Mouse (Mus musculus) MEL (cell line): Measurements from ENCODE around the gene Rgs12. TPM values are rescaled to one million over a fixed set of nuclear protein-coding genes. Genes with fewer than 3 reads are reported as not detected.

Experiments
- DNase-seq: peaks from one replicate; pipeline ENCODE4 v3.0.0; 2011; ENCODE audit warnings: low read depth, low spot score
- H3K27ac ChIP-seq: 2 replicates; pipeline ENCODE4 v1.5.1; 2012; ENCODE audit warnings: low read depth, mild to moderate bottlenecking, control low read depth, low read length, moderate library complexity; ENCODE audit not compliant: control insufficient read depth
- H3K27me3 ChIP-seq, 2 experiments: fragments of 150-350 bp in 1 of 2; sonication (generic) in 1 of 2; 2 replicates each; pipeline ENCODE4 v1.6.1; 2012; ENCODE audit warnings: low read length in 2 of 2, mild to moderate bottlenecking in 2 of 2, improper control_type of control experiment in 1 of 2, moderate library complexity in 1 of 2; ENCODE audit not compliant: insufficient read depth in 2 of 2, control insufficient read depth in 1 of 2
- H3K36me3 ChIP-seq, 2 experiments: 2 replicates each; pipeline ENCODE4 v1.6.1; 2012 to 2014; ENCODE audit warnings: low read length in 2 of 2, improper control_type of control experiment in 1 of 2, inconsistent platforms in 1 of 2, mild to moderate bottlenecking in 1 of 2; ENCODE audit not compliant: insufficient read depth in 2 of 2, control insufficient read depth in 1 of 2
- H3K4me1 ChIP-seq, 2 experiments: fragments of 150-350 bp in 1 of 2; sonication (generic) in 1 of 2; 2 replicates each; pipeline ENCODE4 v1.6.1; 2012; ENCODE audit warnings: low read length in 2 of 2, improper control_type of control experiment in 1 of 2, mild to moderate bottlenecking in 1 of 2; ENCODE audit not compliant: insufficient read depth in 2 of 2, control insufficient read depth in 1 of 2
- H3K4me3 ChIP-seq, 2 experiments: fragments of 150-350 bp in 1 of 2; sonication (generic) in 1 of 2; 2 replicates each; pipeline ENCODE4 v1.5.1; 2012; ENCODE audit warnings: low read depth in 2 of 2, low read length in 2 of 2, mild to moderate bottlenecking in 2 of 2, moderate library complexity in 2 of 2, control low read depth in 1 of 2, improper control_type of control experiment in 1 of 2; ENCODE audit not compliant: control insufficient read depth in 1 of 2, insufficient read depth in 1 of 2
- H3K79me2 ChIP-seq: 2 replicates; pipeline ENCODE4 v1.6.1; 2012; ENCODE audit warnings: mild to moderate bottlenecking, low read length, moderate library complexity; ENCODE audit not compliant: control insufficient read depth, poor library complexity, insufficient read depth
- H3K9ac ChIP-seq: 2 replicates; pipeline ENCODE4 v1.6.1; 2012; ENCODE audit warnings: low read depth, mild to moderate bottlenecking, control low read depth, low read length, moderate library complexity; ENCODE audit not compliant: control insufficient read depth, poor library complexity, severe bottlenecking
- H3K9me3 ChIP-seq: fragments of 150-350 bp; sonication (generic); replicated peaks from 2 replicates; pipeline ENCODE4 v1.6.1; 2012; ENCODE audit warnings: mild to moderate bottlenecking, low read length, improper control_type of control experiment, moderate library complexity; ENCODE audit not compliant: insufficient read depth
- E2F4 ChIP-seq: IDR thresholded peaks from 2 replicates; pipeline ENCODE4 v1.6.1; 2011; ENCODE audit warnings: low read depth, low read length, improper control_type of control experiment, borderline replicate concordance
- ELF1 ChIP-seq: IDR thresholded peaks from 2 replicates; pipeline ENCODE4 v1.6.1; 2014; ENCODE audit warnings: low read depth, mild to moderate bottlenecking, inconsistent platforms, low read length, improper control_type of control experiment, moderate library complexity
- GABPA ChIP-seq: IDR thresholded peaks from 2 replicates; pipeline ENCODE4 v1.6.1; 2012; ENCODE audit warnings: low read depth, mild to moderate bottlenecking, inconsistent platforms, low read length, improper control_type of control experiment, moderate library complexity
- GATA1 ChIP-seq: IDR thresholded peaks from 2 replicates; pipeline ENCODE4 v1.6.1; 2011; ENCODE audit warnings: low read depth, low read length, improper control_type of control experiment
- HCFC1 ChIP-seq: IDR thresholded peaks from 2 replicates; pipeline ENCODE4 v1.6.1; 2012; ENCODE audit warnings: low read depth, mild to moderate bottlenecking, inconsistent platforms, low read length, improper control_type of control experiment, moderate library complexity
- JUND ChIP-seq: IDR thresholded peaks from 2 replicates; pipeline ENCODE4 v1.6.1; 2011; ENCODE audit warnings: low read depth, mild to moderate bottlenecking, improper control_type of control experiment, low read length
- KAT2A ChIP-seq: conservative IDR thresholded peaks from 2 replicates; pipeline ENCODE4 v1.6.1; 2012; ENCODE audit warnings: low read depth, low read length, improper control_type of control experiment, inconsistent platforms
- MAFK ChIP-seq: IDR thresholded peaks from 2 replicates; pipeline ENCODE4 v1.6.1; 2011; ENCODE audit warnings: low read depth, mild to moderate bottlenecking, low read length, improper control_type of control experiment, borderline replicate concordance
- MAX ChIP-seq: IDR thresholded peaks from 2 replicates; pipeline ENCODE4 v1.6.1; 2011; ENCODE audit warnings: low read length, improper control_type of control experiment
- MEF2A ChIP-seq: IDR thresholded peaks from 2 replicates; pipeline ENCODE4 v1.6.1; 2014; ENCODE audit warnings: low read depth, mild to moderate bottlenecking, inconsistent platforms, low read length, improper control_type of control experiment; ENCODE audit not compliant: poor library complexity, insufficient replicate concordance, severe bottlenecking; ENCODE audit errors: extremely low read depth
- MXI1 ChIP-seq: IDR thresholded peaks from 2 replicates; pipeline ENCODE4 v1.6.1; 2011; ENCODE audit warnings: mild to moderate bottlenecking, low read depth, low read length, improper control_type of control experiment
- MYC ChIP-seq: IDR thresholded peaks from 2 replicates; pipeline ENCODE4 v1.6.1; 2011; ENCODE audit warnings: low read depth, mild to moderate bottlenecking, low read length, improper control_type of control experiment, moderate library complexity
- NRF1 ChIP-seq: IDR thresholded peaks from 2 replicates; pipeline ENCODE4 v1.6.1; 2014; ENCODE audit warnings: low read depth, mild to moderate bottlenecking, inconsistent platforms, low read length, improper control_type of control experiment, moderate library complexity; ENCODE audit not compliant: poor library complexity, insufficient read depth, severe bottlenecking
- POLR2AphosphoS5 ChIP-seq: IDR thresholded peaks from 2 replicates; pipeline ENCODE4 v1.6.1; 2012; ENCODE audit warnings: low read depth, borderline replicate concordance, mild to moderate bottlenecking, inconsistent platforms, low read length, moderate library complexity, mixed read lengths
- SIN3A ChIP-seq: IDR thresholded peaks from 2 replicates; pipeline ENCODE4 v1.6.1; 2012; ENCODE audit warnings: low read length, improper control_type of control experiment, inconsistent platforms
- TAL1 ChIP-seq: IDR thresholded peaks from 2 replicates; pipeline ENCODE4 v1.6.1; 2012; ENCODE audit warnings: mild to moderate bottlenecking, inconsistent platforms, low read length, moderate library complexity, mixed read lengths
- TBP ChIP-seq: IDR thresholded peaks from 2 replicates; pipeline ENCODE4 v1.8.0; 2011; ENCODE audit warnings: low read depth, low read length, improper control_type of control experiment
- USF2 ChIP-seq, 2 experiments: IDR thresholded peaks; 2 replicates each; pipeline ENCODE4 v1.6.1; 2011 to 2012; ENCODE audit warnings: improper control_type of control experiment in 2 of 2, low read length in 2 of 2, borderline replicate concordance in 1 of 2, inconsistent platforms in 1 of 2, low read depth in 1 of 2, mild to moderate bottlenecking in 1 of 2; ENCODE audit not compliant: insufficient read depth in 1 of 2
- ZMIZ1 ChIP-seq: IDR thresholded peaks from 2 replicates; pipeline ENCODE4 v1.6.1; 2012; ENCODE audit warnings: low read depth, mild to moderate bottlenecking, inconsistent platforms, low read length, improper control_type of control experiment, moderate library complexity
- ZNF384 ChIP-seq: IDR thresholded peaks from 2 replicates; pipeline ENCODE4 v1.6.1; 2012; ENCODE audit warnings: low read depth, mild to moderate bottlenecking, inconsistent platforms, low read length, improper control_type of control experiment
- polyA plus RNA-seq, 2 experiments: library from polyadenylated mRNA; stranded (reverse) in 1 of 2; unstranded in 1 of 2; fragments of >175 nt in 1 of 2; fragments of >200 nt in 1 of 2; gene quantifications; 2 replicates each; pipeline versions ENCODE4 v1.2.1 to v1.2.4; 2012; ENCODE audit warnings: low replicate concordance in 2 of 2, low read depth in 1 of 2; ENCODE audit not compliant: insufficient read length in 2 of 2, insufficient read depth in 1 of 2, missing spikeins in 1 of 2
- total RNA-seq: library from RNA; depleted of rRNA; stranded (reverse); fragments of 300-350 nt; gene quantifications from 2 replicates; pipeline ENCODE4 v1.2.3, GENCODE M21; 2012

Gene Rgs12
- total and polyA plus RNA-seq, 3 experiments: 11.9 to 15.4 TPM; not detected in 1

GRCm38 (mm10) chr5:34987396-34987795, 38.2 kb downstream of the Rgs12 start (continued):
- TF ChIP-seq ELF1 (0 out of 2 replicates have a peak, but pooled peaks have one; percentile 12), KAT2A (no peak), E2F4 (no peak), JUND (no peak), GATA1 (peak; percentile 74), MAX (peak; percentile 88), GABPA (no peak), MAFK (no peak), NRF1 (no peak), USF2 (IDR thresholded peaks at IDR 0.05; ENCODE audit: borderline replicate concordance in 1 of 2, insufficient read depth in 1 of 2, low read depth in 1 of 2, low read length in 2 of 2) (no peak), ZMIZ1 (no peak)

GRCm38 (mm10) chr5:34988690-34989089, 39.4 kb downstream of the Rgs12 start:
- H3K9me3 ChIP-seq: no peaks in the 10 kb centered on the region
- H3K79me2 ChIP-seq: no peaks in the 10 kb centered on the region
- no peaks in the 10 kb centered on the region for H3K27me3 ChIP-seq
- H3K36me3 ChIP-seq: peaks cover 0 to 18% of the 10 kb centered on the region in 2 experiments; a peak in 3 of 4 replicates
- no peak overlapping the region for H3K4me3 ChIP-seq
- peaks cover 12 to 21% of the 10 kb centered on the region in 2 experiments for H3K4me1 ChIP-seq
- no peak overlapping the region for H3K27ac ChIP-seq
- no peak overlapping the region for H3K9ac ChIP-seq
- no peak for TF ChIP-seq SIN3A
- no peak for TF ChIP-seq E2F4
- TF ChIP-seq JUND: no peak
- TF ChIP-seq HCFC1: no peak
- TF ChIP-seq MXI1: no peak
- no peak for TF ChIP-seq ZNF384
- TF ChIP-seq MYC: no peak
- no peak for TF ChIP-seq ZMIZ1
- no peak for TF ChIP-seq POLR2AphosphoS5
- no peak for TF ChIP-seq MEF2A
- TF ChIP-seq TBP: no peak
- no peak for TF ChIP-seq TAL1
- DNase-seq: no peak
